Mouse (Mus musculus): ENCODE data around the gene Phc1.

DNA sequence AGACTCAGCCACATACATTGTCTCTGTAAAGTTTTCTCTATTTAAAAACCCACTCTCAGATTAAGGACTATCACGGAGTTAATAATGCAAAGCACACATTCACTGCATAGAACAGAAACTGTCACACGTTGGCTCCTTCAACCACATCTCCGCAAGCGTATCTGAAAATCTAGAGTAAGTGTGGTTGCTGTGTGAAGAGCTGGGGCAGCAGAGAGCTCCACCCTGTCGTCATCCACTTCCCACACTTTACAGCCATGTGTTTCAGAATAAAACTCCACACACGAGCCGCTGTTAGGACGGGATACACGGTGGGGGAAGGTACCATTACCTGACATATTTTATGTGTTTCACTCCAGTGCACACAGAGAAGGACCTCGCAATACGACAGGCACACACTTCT, 70.2 kb downstream of the Phc1 start:
- TF ChIP-seq CTCF (IDR thresholded peaks at IDR 0.05; ENCODE audit: control insufficient read depth, insufficient read depth, insufficient replicate concordance, low read depth, low read length) (no peak), POLR2A (IDR thresholded peaks at IDR 0.05; ENCODE audit: control insufficient read depth, low read depth, low read length) (no peak)

Measured in testis, adult 2 months (tissue).